Mouse (Mus musculus) limb, embryonic 15.5 days (tissue): ENCODE results near the gene Hps4. TPM values are rescaled to one million over a fixed set of nuclear protein-coding genes. Genes with fewer than 3 reads are reported as not detected.

Experiments used
- ATAC-seq: fragments of 200-750 bp; cut with Nextera tagmentation; 2 replicates; pipeline ENCODE4 v1.8.0; 2017; ENCODE audit warnings: low read depth, moderate TSS enrichment; ENCODE audit not compliant: insufficient number of reproducible peaks, low FRiP score, low TSS enrichment
- H3K27ac ChIP-seq: fragments of 300-500 bp; sonication (generic); 2 replicates; pipeline ENCODE4 v1.5.1; 2015; ENCODE audit warnings: moderate library complexity, mild to moderate bottlenecking, inconsistent platforms
- H3K27me3 ChIP-seq: fragments of 300-500 bp; sonication (generic); 2 replicates; pipeline ENCODE4 v1.6.1; 2015; ENCODE audit warnings: inconsistent platforms
- H3K36me3 ChIP-seq: fragments of 300-500 bp; sonication (generic); 2 replicates; pipeline ENCODE4 v1.6.1; 2015; ENCODE audit warnings: inconsistent platforms
- H3K4me1 ChIP-seq: fragments of 300-500 bp; sonication (generic); 2 replicates; pipeline ENCODE4 v1.6.1; 2015; ENCODE audit warnings: inconsistent platforms
- H3K4me2 ChIP-seq: fragments of 300-500 bp; sonication (generic); 2 replicates; pipeline ENCODE4 v1.6.1; 2015; ENCODE audit warnings: mild to moderate bottlenecking, inconsistent platforms
- H3K4me3 ChIP-seq: fragments of 300-500 bp; sonication (generic); 2 replicates; pipeline ENCODE4 v1.5.1; 2015; ENCODE audit warnings: mild to moderate bottlenecking, inconsistent platforms
- H3K9ac ChIP-seq: fragments of 300-500 bp; sonication (generic); 2 replicates; pipeline ENCODE4 v1.6.1; 2015; ENCODE audit warnings: inconsistent platforms
- H3K9me3 ChIP-seq: fragments of 300-500 bp; sonication (generic); 2 replicates; pipeline ENCODE4 v1.6.1; 2016; ENCODE audit warnings: inconsistent platforms
- WGBS: fragments of 180-500 bp; shearing (Covaris S2); methylation state at CpG from one replicate; pipeline ENCODE4 v1.1.7; 2015; 5-methylcytosine and 5-hydroxymethylcytosine counted together
- polyA plus RNA-seq: library from polyadenylated mRNA; unstranded; fragments of >200 nt; fragmentation: Nextera tagmentation; extraction: Ambion mirVana; gene quantifications from 2 replicates; pipeline ENCODE4 v1.2.1, GENCODE M21; 2015

The Hps4 gene
- polyA plus RNA-seq, 1 experiment from 2014 or later = 34.8 TPM

GRCm38 (mm10) chr5:112391676-112392323, 48.9 kb downstream of the Hps4 start:
- peaks cover 23% of the 10 kb centered on the region for H3K27me3 ChIP-seq
- H3K9me3 ChIP-seq = no peaks in the 10 kb centered on the region
- ATAC-seq = no peak
- no peak overlapping the region for H3K27ac ChIP-seq
- H3K9ac ChIP-seq = no peak overlapping the region
- peaks cover 7% of the 10 kb centered on the region for H3K36me3 ChIP-seq
- peaks cover 21% of the 10 kb centered on the region for H3K4me1 ChIP-seq
- no peak overlapping the region for H3K4me3 ChIP-seq
- 63% methylated on average over 27 of the region's 27 CpGs for WGBS
- H3K4me2 ChIP-seq = no peak overlapping the region

GRCm38 (mm10) chr5:112393741-112394414, 51.0 kb downstream of the Hps4 start:
- peaks cover 7% of the 10 kb centered on the region for H3K36me3 ChIP-seq
- no peak overlapping the region for H3K27ac ChIP-seq
- peaks cover 18% of the 10 kb centered on the region for H3K4me1 ChIP-seq
- peak overlapping the region; percentile 64 for H3K4me3 ChIP-seq
- peak overlapping the region; percentile 80 for H3K4me2 ChIP-seq
- WGBS = 14% methylated on average over 18 of the region's 18 CpGs
- ATAC-seq = no peak
- peak overlapping the region; percentile 51; the same call in 1 of the 2 replicates for H3K9ac ChIP-seq
- no peaks in the 10 kb centered on the region for H3K9me3 ChIP-seq
- peaks cover 23% of the 10 kb centered on the region for H3K27me3 ChIP-seq

GRCm38 (mm10) chr5:112394415-112394763, 51.5 kb downstream of the Hps4 start:
- WGBS = 1% methylated on average over 20 of the region's 28 CpGs
- Histone ChIP-seq H3K27ac (0 out of 2 replicates have a peak overlapping the region, but pooled peaks have one; percentile 75), H3K4me3 (peak overlapping the region; percentile 64), H3K4me1 (peaks cover 18% of the 10 kb centered on the region), H3K4me2 (peak overlapping the region; percentile 80), H3K27me3 (peaks cover 23% of the 10 kb centered on the region), H3K9me3 (no peaks in the 10 kb centered on the region), H3K36me3 (peaks cover 7% of the 10 kb centered on the region), H3K9ac (peak overlapping the region; percentile 51)
- peak; percentile 41; the same call in 1 of the 2 replicates for ATAC-seq

GRCm38 (mm10) chr5:112394779-112395443, 52.0 kb downstream of the Hps4 start, which contains the start of gene Asphd2:
Gene Asphd2, minus strand, starts transcription at chr5:112394866.
- peak; percentile 80 for ATAC-seq
- H3K9ac ChIP-seq = peak within 1 kb of the TSS; percentile 51
- peaks cover 18% of the 10 kb centered on the region for H3K4me1 ChIP-seq
- H3K9me3 ChIP-seq = no peaks in the 10 kb centered on the region
- H3K4me2 ChIP-seq = peak within 1 kb of the TSS; percentile 80
- H3K36me3 ChIP-seq = peaks cover 7% of the 10 kb centered on the region
- H3K4me3 ChIP-seq = peak within 1 kb of the TSS; percentile 64
- H3K27me3 ChIP-seq = peaks cover 23% of the 10 kb centered on the region
- under 1% methylated on average over 58 of the region's 67 CpGs for WGBS
- peak within 1 kb of the TSS; percentile 75 for H3K27ac ChIP-seq

GRCm38 (mm10) chr5:112396066-112396465, 53.2 kb downstream of the Hps4 start:
- H3K9ac ChIP-seq = no peak overlapping the region
- peaks cover 18% of the 10 kb centered on the region for H3K4me1 ChIP-seq
- no peak overlapping the region for H3K4me2 ChIP-seq
- H3K27me3 ChIP-seq = peaks cover 23% of the 10 kb centered on the region
- H3K4me3 ChIP-seq = no peak overlapping the region
- WGBS = 41% methylated on average over 18 of the region's 18 CpGs
- no peak for ATAC-seq
- H3K27ac ChIP-seq = 0 out of 2 replicates have a peak overlapping the region, but pooled peaks have one; percentile 34
- H3K36me3 ChIP-seq = peaks cover 2% of the 10 kb centered on the region
- no peaks in the 10 kb centered on the region for H3K9me3 ChIP-seq

- H3K4me3 ChIP-seq = no peak overlapping the region
- peaks cover 8% of the 10 kb centered on the region for H3K4me1 ChIP-seq
- no peaks in the 10 kb centered on the region; the same call in 1 of the 2 replicates for H3K27me3 ChIP-seq
- H3K9ac ChIP-seq = no peak overlapping the region
- WGBS = 60% methylated on average over 10 of the region's 10 CpGs
- no peak overlapping the region for H3K27ac ChIP-seq
- H3K4me2 ChIP-seq = no peak overlapping the region
- no peak for ATAC-seq
- no peaks in the 10 kb centered on the region for H3K9me3 ChIP-seq
- no peaks in the 10 kb centered on the region for H3K36me3 ChIP-seq
Observed at GRCm38 (mm10) chr5:112399284-112399683, 56.4 kb downstream of the Hps4 start.

GRCm38 (mm10) chr5:112402437-112402836, 59.6 kb downstream of the Hps4 start:
- no peaks in the 10 kb centered on the region for H3K4me1 ChIP-seq
- no peak for ATAC-seq
- no peak overlapping the region for H3K4me3 ChIP-seq
- 60% methylated on average over 3 of the region's 3 CpGs for WGBS
- no peaks in the 10 kb centered on the region for H3K36me3 ChIP-seq
- H3K9ac ChIP-seq = no peak overlapping the region
- H3K27me3 ChIP-seq = no peaks in the 10 kb centered on the region
- H3K9me3 ChIP-seq = no peaks in the 10 kb centered on the region
- no peak overlapping the region for H3K4me2 ChIP-seq
- H3K27ac ChIP-seq = no peak overlapping the region

GRCm38 (mm10) chr5:112406017-112406416, 63.1 kb downstream of the Hps4 start:
- Histone ChIP-seq H3K36me3 (no peaks in the 10 kb centered on the region), H3K9ac (no peak overlapping the region), H3K27me3 (peaks cover 8% of the 10 kb centered on the region; the same call in 1 of the 2 replicates), H3K4me1 (peaks cover 1% of the 10 kb centered on the region; the same call in 1 of the 2 replicates), H3K27ac (no peak overlapping the region), H3K4me2 (no peak overlapping the region), H3K4me3 (no peak overlapping the region), H3K9me3 (no peaks in the 10 kb centered on the region)
- WGBS = 54% methylated on average over 3 of the region's 3 CpGs
- no peak for ATAC-seq

GRCm38 (mm10) chr5:112409274-112409673, 66.4 kb downstream of the Hps4 start:
- WGBS = 56% methylated on average over 5 of the region's 5 CpGs
- H3K4me1 ChIP-seq = peaks cover 10% of the 10 kb centered on the region
- H3K9me3 ChIP-seq = no peaks in the 10 kb centered on the region
- H3K27ac ChIP-seq = no peak overlapping the region
- peaks cover 24% of the 10 kb centered on the region for H3K27me3 ChIP-seq
- H3K9ac ChIP-seq = no peak overlapping the region
- no peak overlapping the region for H3K4me2 ChIP-seq
- no peak overlapping the region for H3K4me3 ChIP-seq
- no peaks in the 10 kb centered on the region for H3K36me3 ChIP-seq
- ATAC-seq = no peak

GRCm38 (mm10) chr5:112411072-112411471, 68.2 kb downstream of the Hps4 start:
- 41% methylated on average over 11 of the region's 11 CpGs for WGBS
- Histone ChIP-seq H3K27me3 (peaks cover 24% of the 10 kb centered on the region), H3K4me1 (peaks cover 10% of the 10 kb centered on the region), H3K27ac (no peak overlapping the region), H3K4me3 (no peak overlapping the region), H3K9me3 (no peaks in the 10 kb centered on the region), H3K36me3 (no peaks in the 10 kb centered on the region), H3K4me2 (no peak overlapping the region), H3K9ac (no peak overlapping the region)
- no peak for ATAC-seq

GRCm38 (mm10) chr5:112411514-112412335, 68.8 kb downstream of the Hps4 start:
- Histone ChIP-seq H3K4me3 (no peak overlapping the region), H3K27ac (no peak overlapping the region), H3K4me2 (no peak overlapping the region), H3K9ac (no peak overlapping the region), H3K9me3 (no peaks in the 10 kb centered on the region), H3K27me3 (peaks cover 24% of the 10 kb centered on the region), H3K4me1 (peaks cover 10% of the 10 kb centered on the region), H3K36me3 (no peaks in the 10 kb centered on the region)
- WGBS = 13% methylated on average over 19 of the region's 19 CpGs
- ATAC-seq = no peak
